Mouse (Mus musculus) intestine, embryonic 14.5 days (tissue): ENCODE measurements around the gene Dnal4. TPM values are rescaled to one million over a fixed set of nuclear protein-coding genes. Genes with fewer than 3 reads are reported as not detected.

Source experiments
- ATAC-seq: fragments of 200-750 bp; cut with Nextera tagmentation; replicated peaks from 2 replicates; pipeline ENCODE4 v1.8.0; 2017; ENCODE audit warnings: low read depth, moderate number of reproducible peaks, moderate TSS enrichment, moderate library complexity; ENCODE audit not compliant: low FRiP score, low TSS enrichment
- DNase-seq: peaks from one replicate; pipeline ENCODE4 v3.0.0-alpha.2; 2018; ENCODE audit warnings: low spot score
- H3K27ac ChIP-seq: fragments of 300-500 bp; sonication (generic); 2 replicates; pipeline ENCODE4 v1.5.1; 2014; ENCODE audit warnings: low read depth, mild to moderate bottlenecking, control low read depth
- H3K27me3 ChIP-seq: fragments of 300-500 bp; sonication (generic); replicated peaks from 2 replicates; pipeline ENCODE4 v1.6.1; 2014; ENCODE audit warnings: low read length, control low read depth; ENCODE audit not compliant: control insufficient read depth, insufficient read depth
- H3K36me3 ChIP-seq: fragments of 300-500 bp; sonication (generic); 2 replicates; pipeline ENCODE4 v1.6.1; 2014; ENCODE audit warnings: low read length, control low read depth; ENCODE audit not compliant: control insufficient read depth, insufficient read depth
- H3K4me1 ChIP-seq: fragments of 300-500 bp; sonication (generic); replicated peaks from 2 replicates; pipeline ENCODE4 v1.6.1; 2014; ENCODE audit warnings: low read length, control low read depth, mixed read lengths; ENCODE audit not compliant: control insufficient read depth, insufficient read depth
- H3K4me2 ChIP-seq: fragments of 300-500 bp; sonication (generic); 2 replicates; pipeline ENCODE4 v1.6.1; 2014; ENCODE audit warnings: low read length
- H3K4me3 ChIP-seq: fragments of 300-500 bp; sonication (generic); 2 replicates; pipeline ENCODE4 v1.5.1; 2014; ENCODE audit warnings: low read depth, low read length, control low read depth, mixed read lengths
- H3K9ac ChIP-seq: fragments of 300-500 bp; sonication (generic); 2 replicates; pipeline ENCODE4 v1.6.1; 2014; ENCODE audit warnings: mild to moderate bottlenecking, low read length
- H3K9me3 ChIP-seq: fragments of 300-500 bp; sonication (generic); 2 replicates; pipeline ENCODE4 v1.6.1; 2016; ENCODE audit warnings: low read length, control low read depth; ENCODE audit not compliant: control insufficient read depth
- WGBS: fragments of 180-500 bp; shearing (Covaris S2); extraction: QIAGEN DNeasy Blood & Tissue Kit; methylation state at CpG from one replicate; pipeline ENCODE4 v1.1.7; 2014; 5-methylcytosine and 5-hydroxymethylcytosine counted together
- polyA plus RNA-seq: library from polyadenylated mRNA; unstranded; fragments of >200 nt; fragmentation: Nextera tagmentation; extraction: Ambion mirVana; gene quantifications from 2 replicates; pipeline ENCODE4 v1.2.1, GENCODE M21; 2014

The Dnal4 gene
- polyA plus RNA-seq, 1 experiment from 2014 or later = 47.5 TPM

DNA sequence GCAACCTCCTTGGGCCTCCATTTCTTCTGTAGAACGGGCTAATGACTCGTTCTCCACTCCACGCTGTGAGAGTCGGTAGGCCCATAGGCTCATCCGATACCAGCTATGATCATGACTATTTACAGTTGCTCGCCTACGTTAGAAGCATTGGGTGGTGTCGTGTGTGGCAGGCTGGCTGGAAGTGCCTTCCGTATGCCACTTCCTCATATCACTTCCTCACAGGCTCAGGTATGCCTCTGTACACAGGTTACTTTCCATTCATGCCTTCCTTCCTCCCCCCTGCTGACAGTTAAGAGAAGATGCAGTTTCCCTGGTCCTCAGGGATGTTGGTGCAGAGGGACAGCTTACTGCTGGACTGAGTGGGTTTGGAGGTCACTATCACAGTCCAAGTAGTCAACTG lies 15.4 kb upstream of the Dnal4 start:
- WGBS = 95% methylated on average over 9 of the region's 9 CpGs
- no peaks in the 10 kb centered on the region; the same call in 1 of the 2 replicates for H3K27me3 ChIP-seq
- H3K9me3 ChIP-seq = no peaks in the 10 kb centered on the region
- H3K4me2 ChIP-seq = no peak overlapping the region
- no peak overlapping the region for H3K4me3 ChIP-seq
- ATAC-seq (no peak), DNase-seq (no peak)
- H3K36me3 ChIP-seq = no peaks in the 10 kb centered on the region
- H3K4me1 ChIP-seq = no peaks in the 10 kb centered on the region
- no peak overlapping the region for H3K27ac ChIP-seq
- no peak overlapping the region for H3K9ac ChIP-seq

DNA sequence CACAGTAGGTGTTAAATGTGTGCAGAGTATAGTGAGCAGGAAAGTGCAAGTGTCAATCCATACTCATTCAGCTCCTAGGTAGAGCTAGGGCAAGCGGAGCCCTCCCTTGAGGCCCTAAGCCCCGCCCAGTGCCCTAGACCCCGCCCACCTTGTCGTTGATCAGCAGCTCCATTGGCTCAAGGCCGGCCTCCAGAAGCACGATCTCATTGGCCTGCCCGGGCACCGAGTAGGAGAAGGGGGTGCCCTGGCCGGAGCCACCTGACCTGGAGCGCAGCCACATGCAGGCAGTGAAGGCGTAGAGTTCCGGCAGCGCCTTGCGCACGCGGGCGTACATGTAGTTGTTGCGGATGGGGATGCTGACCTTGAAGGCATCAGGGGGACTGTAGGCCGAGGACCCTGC lies 14.8 kb upstream of the Dnal4 start:
- H3K27ac ChIP-seq = no peak overlapping the region
- WGBS = 17% methylated on average over 19 of the region's 19 CpGs
- no peaks in the 10 kb centered on the region; the same call in 1 of the 2 replicates for H3K27me3 ChIP-seq
- ATAC-seq (no peak), DNase-seq (no peak)
- H3K9ac ChIP-seq = no peak overlapping the region
- no peak overlapping the region for H3K4me3 ChIP-seq
- no peaks in the 10 kb centered on the region for H3K36me3 ChIP-seq
- H3K4me1 ChIP-seq = no peaks in the 10 kb centered on the region
- no peak overlapping the region for H3K4me2 ChIP-seq
- no peaks in the 10 kb centered on the region for H3K9me3 ChIP-seq

DNA sequence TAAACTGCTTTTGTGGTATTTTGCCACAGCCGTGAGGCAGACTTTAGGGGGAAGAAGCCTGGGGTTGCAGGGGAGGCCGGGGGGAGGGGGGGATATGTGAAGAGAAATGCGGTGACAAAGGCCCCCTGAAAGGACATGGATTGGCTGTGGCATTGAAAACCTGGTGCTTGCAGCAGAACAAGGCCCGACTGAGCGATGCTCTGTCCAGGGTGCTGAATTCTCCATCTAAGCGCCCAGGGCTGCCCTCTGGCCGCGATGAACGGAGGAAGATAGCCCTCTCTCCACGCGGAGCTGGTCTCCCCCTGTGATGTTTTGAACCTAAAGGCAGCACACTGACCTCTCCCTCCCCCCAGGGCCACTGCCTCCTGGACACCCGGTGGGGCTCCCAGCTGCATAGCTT lies 13.9 kb upstream of the Dnal4 start:
- Histone ChIP-seq H3K4me3 (no peak overlapping the region), H3K4me1 (no peaks in the 10 kb centered on the region), H3K9ac (no peak overlapping the region), H3K9me3 (no peaks in the 10 kb centered on the region), H3K27ac (no peak overlapping the region), H3K36me3 (no peaks in the 10 kb centered on the region), H3K27me3 (no peaks in the 10 kb centered on the region; the same call in 1 of the 2 replicates), H3K4me2 (no peak overlapping the region)
- peak; percentile 89 for DNase-seq
- no peak for ATAC-seq
- 3% methylated on average over 12 of the region's 12 CpGs for WGBS

DNA sequence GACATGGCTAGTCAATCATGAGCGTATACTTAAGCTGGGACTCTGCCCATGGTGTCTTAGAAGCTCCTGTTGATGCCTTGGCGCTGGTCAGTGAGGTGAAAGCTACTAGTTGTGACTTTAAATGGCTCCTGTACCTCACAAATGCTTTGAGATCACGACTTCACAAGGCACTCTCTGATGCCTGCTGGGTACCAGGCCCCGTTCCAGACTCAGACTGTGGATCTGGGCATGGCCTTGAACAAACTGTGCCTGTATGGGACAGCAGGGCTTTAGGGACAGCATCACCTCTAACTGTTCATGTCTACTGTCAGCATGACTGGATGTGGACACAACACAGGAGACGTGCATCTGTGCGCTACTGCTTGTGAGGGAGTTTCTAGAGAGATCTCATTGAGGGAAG lies 13.3 kb upstream of the Dnal4 start:
- DNase-seq = no peak
- H3K9ac ChIP-seq = no peak overlapping the region

DNA sequence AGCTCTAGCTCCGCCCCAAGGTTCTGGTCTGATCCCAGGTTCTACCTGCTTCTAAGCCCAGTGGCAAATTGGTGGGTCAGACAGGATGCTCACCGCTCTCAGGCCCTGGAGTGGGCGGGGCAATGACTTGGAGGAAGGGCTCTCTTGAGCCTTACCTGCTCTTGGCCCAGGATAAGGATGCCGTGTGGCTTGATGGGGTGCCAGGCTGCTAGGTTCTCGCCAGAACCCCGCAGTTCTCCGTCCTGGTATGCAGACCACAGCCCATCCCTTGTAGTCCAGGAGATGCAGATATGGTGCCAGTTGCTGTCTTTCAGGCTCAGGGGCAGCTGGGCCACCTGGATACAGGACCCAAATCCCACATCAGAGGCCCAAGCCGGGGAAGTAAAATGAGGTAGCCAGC lies 12.5 kb upstream of the Dnal4 start:
- DNase-seq (no peak), ATAC-seq (no peak)
- H3K4me1 ChIP-seq = no peaks in the 10 kb centered on the region
- H3K27ac ChIP-seq = no peak overlapping the region
- H3K9me3 ChIP-seq = no peaks in the 10 kb centered on the region
- no peaks in the 10 kb centered on the region for H3K36me3 ChIP-seq
- no peaks in the 10 kb centered on the region; the same call in 1 of the 2 replicates for H3K27me3 ChIP-seq
- no peak overlapping the region for H3K9ac ChIP-seq
- H3K4me3 ChIP-seq = no peak overlapping the region
- 43% methylated on average over 8 of the region's 8 CpGs for WGBS
- H3K4me2 ChIP-seq = no peak overlapping the region

More for the DNA sequence above, 13.3 kb upstream of the Dnal4 start:
- no peak for ATAC-seq
- WGBS = 84% methylated on average over 6 of the region's 6 CpGs
- no peak overlapping the region for H3K4me3 ChIP-seq
- no peaks in the 10 kb centered on the region for H3K4me1 ChIP-seq
- no peaks in the 10 kb centered on the region; the same call in 1 of the 2 replicates for H3K27me3 ChIP-seq
- no peaks in the 10 kb centered on the region for H3K9me3 ChIP-seq
- no peaks in the 10 kb centered on the region for H3K36me3 ChIP-seq
- H3K4me2 ChIP-seq = no peak overlapping the region
- no peak overlapping the region for H3K27ac ChIP-seq

DNA sequence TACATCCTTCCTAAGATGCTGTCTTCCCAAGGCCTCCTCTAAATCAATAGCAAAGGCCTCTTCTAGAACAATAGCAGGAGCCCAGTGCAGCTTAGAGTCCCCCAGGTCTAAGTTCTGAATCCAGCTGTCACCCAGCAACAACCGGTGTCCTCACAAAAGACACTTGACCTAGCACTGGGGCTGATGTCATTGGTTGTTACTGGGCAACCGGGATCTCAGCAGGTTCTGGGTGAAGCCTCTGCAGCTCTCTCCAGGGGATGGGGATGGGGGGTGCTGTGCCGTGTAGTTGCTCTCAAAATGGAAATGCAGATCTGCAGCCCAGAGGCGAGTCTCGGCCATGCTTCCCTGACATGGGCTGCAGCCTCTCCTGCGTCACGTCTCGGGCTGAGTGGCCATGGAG lies 10.2 kb upstream of the Dnal4 start:
- Histone ChIP-seq H3K9me3 (no peaks in the 10 kb centered on the region), H3K27ac (no peak overlapping the region), H3K9ac (no peak overlapping the region), H3K4me1 (no peaks in the 10 kb centered on the region), H3K4me3 (no peak overlapping the region), H3K4me2 (no peak overlapping the region), H3K36me3 (no peaks in the 10 kb centered on the region), H3K27me3 (no peaks in the 10 kb centered on the region; the same call in 1 of the 2 replicates)
- 66% methylated on average over 8 of the region's 8 CpGs for WGBS
- ATAC-seq (no peak), DNase-seq (no peak)

DNA sequence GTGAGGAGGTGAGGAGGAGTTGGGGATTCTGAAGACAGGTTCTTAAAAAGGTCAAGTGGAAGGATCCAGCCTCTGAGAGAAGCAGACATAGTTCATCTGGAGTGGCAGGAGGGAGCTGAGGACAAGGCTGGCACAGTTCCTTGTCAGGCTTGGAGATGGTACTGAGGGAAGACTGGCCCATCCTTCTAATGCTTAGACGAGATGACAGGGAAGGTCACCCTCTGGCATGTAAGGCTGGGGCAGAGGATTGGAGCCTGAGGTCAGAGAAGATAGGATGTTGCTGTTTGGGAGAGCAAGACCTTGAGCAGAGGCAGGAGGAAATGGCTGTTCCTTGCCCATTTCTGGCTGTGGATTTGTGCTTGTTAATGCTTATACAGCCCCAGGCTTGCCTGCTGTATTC lies 7.4 kb upstream of the Dnal4 start:
- Histone ChIP-seq H3K4me1 (no peaks in the 10 kb centered on the region), H3K4me3 (no peak overlapping the region), H3K4me2 (no peak overlapping the region), H3K27me3 (no peaks in the 10 kb centered on the region), H3K9me3 (no peaks in the 10 kb centered on the region), H3K36me3 (no peaks in the 10 kb centered on the region), H3K9ac (no peak overlapping the region), H3K27ac (no peak overlapping the region)
- DNase-seq (no peak), ATAC-seq (no peak)
- 62% methylated on average over 1 of the region's 1 CpGs for WGBS

DNA sequence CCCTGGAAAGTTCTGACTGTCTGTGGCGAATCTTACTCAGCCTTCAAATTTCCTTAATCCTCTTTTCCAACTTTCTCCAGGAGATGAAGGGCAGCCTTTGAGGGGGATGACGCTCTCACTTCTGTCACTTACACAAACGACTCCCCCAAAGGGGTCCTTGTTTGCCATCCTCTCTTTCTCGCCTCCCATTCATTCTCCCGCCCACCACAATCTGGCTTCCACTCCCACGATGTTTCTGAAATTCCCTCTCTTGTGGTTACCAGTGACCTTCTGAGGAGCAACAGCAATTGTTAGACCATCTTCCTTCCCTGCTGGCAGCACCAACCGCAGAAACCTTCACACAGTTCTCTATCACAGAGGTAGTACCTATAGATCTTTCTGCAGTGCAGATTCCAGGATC lies 2.0 kb downstream of the Dnal4 start:
- Histone ChIP-seq H3K9me3 (no peaks in the 10 kb centered on the region), H3K4me1 (peaks cover 14% of the 10 kb centered on the region), H3K4me2 (no peak overlapping the region), H3K9ac (no peak overlapping the region), H3K27ac (no peak overlapping the region), H3K4me3 (no peak overlapping the region), H3K36me3 (no peaks in the 10 kb centered on the region), H3K27me3 (no peaks in the 10 kb centered on the region)
- no peak for DNase-seq
- WGBS = 69% methylated on average over 7 of the region's 7 CpGs
- no peak for ATAC-seq

DNA sequence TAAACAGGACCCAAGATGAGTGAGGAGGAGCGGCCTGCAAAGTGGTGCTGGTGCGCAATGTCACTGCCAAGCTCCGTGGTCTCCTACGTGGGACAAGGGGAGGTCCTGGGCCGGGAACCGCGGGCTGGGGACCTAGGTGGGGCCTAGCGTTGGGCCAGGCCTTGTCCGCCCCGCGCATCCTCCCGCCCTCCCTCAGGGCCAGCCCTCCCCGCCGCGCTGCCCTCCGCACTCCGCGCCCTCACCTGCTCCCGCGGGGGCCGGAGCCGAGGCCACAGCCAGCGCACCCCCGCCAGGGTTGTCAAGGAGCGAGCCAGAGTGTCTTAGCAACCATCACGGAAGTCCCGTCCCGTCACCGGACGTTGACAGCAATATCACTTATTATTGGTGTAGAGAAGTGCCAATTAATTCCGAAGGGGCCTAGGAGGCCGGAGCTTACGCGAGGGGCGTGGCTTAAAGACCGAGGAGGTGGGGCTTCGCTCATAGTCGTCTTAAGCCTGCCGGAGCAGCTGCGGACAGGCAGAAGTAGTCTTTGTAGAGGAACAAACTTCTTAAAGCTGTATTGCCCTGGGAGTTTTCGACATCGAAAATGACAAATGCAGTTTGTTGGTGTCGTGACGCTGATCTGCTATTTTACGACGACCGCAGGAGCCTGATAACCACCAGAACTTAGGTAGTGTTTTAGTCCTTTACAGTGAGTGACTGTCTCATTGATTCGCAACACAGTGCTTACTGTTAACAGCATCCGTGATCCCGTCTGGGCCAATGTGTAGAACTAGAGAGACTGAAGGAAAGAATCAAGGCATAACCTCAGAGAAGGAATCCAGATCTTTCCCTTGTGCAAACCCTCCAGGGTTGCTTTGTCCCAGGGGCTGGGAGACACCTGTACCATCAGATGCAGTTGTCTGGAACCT lies 3.3 kb downstream of the Dnal4 start:
- peak; percentile 92 for DNase-seq
- no peaks in the 10 kb centered on the region for H3K27me3 ChIP-seq
- peak; percentile 96 for ATAC-seq
- no peaks in the 10 kb centered on the region for H3K36me3 ChIP-seq
- H3K27ac ChIP-seq = peak overlapping the region; percentile 77; the same call in 1 of the 2 replicates
- peak overlapping the region; percentile 83 for H3K4me3 ChIP-seq
- peak overlapping the region; percentile 77 for H3K9ac ChIP-seq
- no peaks in the 10 kb centered on the region for H3K9me3 ChIP-seq
- WGBS = under 1% methylated on average over 46 of the region's 50 CpGs
- H3K4me1 ChIP-seq = peaks cover 14% of the 10 kb centered on the region
- peak overlapping the region; percentile 63 for H3K4me2 ChIP-seq
